Mouse (Mus musculus) G1E (cell line): ENCODE data around the gene Smdt1.

Experiments
- CTCF ChIP-seq: IDR thresholded peaks from 2 replicates; pipeline ENCODE4 v1.5.1; 2012; ENCODE audit warnings: low read depth, low read length, inconsistent platforms, mixed read lengths
- GATA1 ChIP-seq: IDR thresholded peaks from 2 replicates; pipeline ENCODE4 v1.6.1; 2012; ENCODE audit warnings: borderline replicate concordance, low read length, inconsistent platforms, mixed read lengths
- POLR2AphosphoS5 ChIP-seq: IDR thresholded peaks from 2 replicates; pipeline ENCODE4 v1.6.1; 2012; ENCODE audit warnings: low read depth, low read length, inconsistent platforms; ENCODE audit not compliant: insufficient replicate concordance

DNA sequence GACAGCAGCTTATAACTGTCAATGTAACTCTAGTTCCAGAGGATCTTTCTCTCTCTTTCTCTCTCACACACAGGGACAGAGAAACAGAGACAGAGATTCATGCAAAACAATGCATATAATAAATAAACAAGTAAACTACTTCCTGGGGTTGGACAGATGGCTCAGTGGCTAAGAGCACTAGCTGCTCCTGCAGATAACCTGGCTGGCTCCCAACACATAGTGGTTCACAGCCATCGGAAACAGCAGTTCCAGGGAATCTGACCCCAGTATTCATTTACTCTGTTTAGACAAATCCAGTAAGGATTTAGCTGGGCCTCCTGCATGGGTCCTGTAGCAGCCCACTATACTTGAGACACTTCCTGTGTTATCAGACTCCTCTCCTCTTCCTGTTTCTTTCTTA is 19.1 kb upstream of the Smdt1 start:
- TF ChIP-seq CTCF, result no peak
- no peak for TF ChIP-seq POLR2AphosphoS5
- no peak for TF ChIP-seq GATA1
